Mouse (Mus musculus) neural tube, embryonic 13.5 days (tissue): ENCODE measurements around the gene Sowahb. TPM values are rescaled to one million over a fixed set of nuclear protein-coding genes. Genes with fewer than 3 reads are reported as not detected.

Experiments used
- ATAC-seq: fragments of 200-750 bp; cut with Nextera tagmentation; 2 replicates; pipeline ENCODE4 v1.8.0; 2017; ENCODE audit warnings: low read depth, mild to moderate bottlenecking, moderate TSS enrichment, moderate library complexity
- H3K27ac ChIP-seq: fragments of 300-500 bp; sonication (generic); replicated peaks from 2 replicates; pipeline ENCODE4 v1.5.1; 2015; ENCODE audit warnings: moderate library complexity, mild to moderate bottlenecking, inconsistent platforms
- H3K27me3 ChIP-seq: fragments of 300-500 bp; sonication (generic); 2 replicates; pipeline ENCODE4 v1.6.1; 2015; ENCODE audit warnings: mild to moderate bottlenecking, inconsistent platforms
- H3K36me3 ChIP-seq: fragments of 300-500 bp; sonication (generic); 2 replicates; pipeline ENCODE4 v1.6.1; 2015; ENCODE audit warnings: mild to moderate bottlenecking, inconsistent platforms
- H3K4me1 ChIP-seq: fragments of 300-500 bp; sonication (generic); replicated peaks from 2 replicates; pipeline ENCODE4 v1.6.1; 2015; ENCODE audit warnings: inconsistent platforms
- H3K4me2 ChIP-seq: fragments of 300-500 bp; sonication (generic); 2 replicates; pipeline ENCODE4 v1.6.1; 2015; ENCODE audit warnings: inconsistent platforms, mild to moderate bottlenecking, moderate library complexity
- H3K4me3 ChIP-seq: fragments of 300-500 bp; sonication (generic); 2 replicates; pipeline ENCODE4 v1.5.1; 2015; ENCODE audit warnings: mild to moderate bottlenecking, inconsistent platforms
- H3K9ac ChIP-seq: fragments of 300-500 bp; sonication (generic); 2 replicates; pipeline ENCODE4 v1.6.1; 2015; ENCODE audit warnings: moderate library complexity, mild to moderate bottlenecking, inconsistent platforms
- H3K9me3 ChIP-seq: fragments of 300-500 bp; sonication (generic); 2 replicates; pipeline ENCODE4 v1.6.1; 2016; ENCODE audit warnings: inconsistent platforms
- WGBS: fragments of 180-500 bp; shearing (Covaris S2); methylation state at CpG from one replicate; pipeline ENCODE4 v1.1.7; 2015; 5-methylcytosine and 5-hydroxymethylcytosine counted together
- polyA plus RNA-seq: library from polyadenylated mRNA; unstranded; fragments of >200 nt; fragmentation: Nextera tagmentation; extraction: Ambion mirVana; gene quantifications from 2 replicates; pipeline ENCODE4 v1.2.1, GENCODE M21; 2015

Gene Sowahb
- polyA plus RNA-seq, 1 experiment from 2014 or later = not detected

- peaks cover 16% of the 10 kb centered on the region for H3K27me3 ChIP-seq
- no peak overlapping the region for H3K4me3 ChIP-seq
- H3K36me3 ChIP-seq = no peaks in the 10 kb centered on the region
- no peaks in the 10 kb centered on the region for H3K4me1 ChIP-seq
- WGBS = 55% methylated on average over 8 of the region's 8 CpGs
- ATAC-seq = no peak
- H3K4me2 ChIP-seq = no peak overlapping the region
- H3K9me3 ChIP-seq = no peaks in the 10 kb centered on the region
- H3K9ac ChIP-seq = no peak overlapping the region
- no peak overlapping the region for H3K27ac ChIP-seq
Measured at GRCm38 (mm10) chr5:93053606-93054397, 9.0 kb upstream of the Sowahb start.

GRCm38 (mm10) chr5:93051951-93052350 lies 7.1 kb upstream of the Sowahb start:
- 89% methylated on average over 9 of the region's 9 CpGs for WGBS
- Histone ChIP-seq H3K4me2 (no peak overlapping the region), H3K9ac (no peak overlapping the region), H3K4me3 (no peak overlapping the region), H3K36me3 (no peaks in the 10 kb centered on the region), H3K4me1 (no peaks in the 10 kb centered on the region), H3K9me3 (no peaks in the 10 kb centered on the region), H3K27ac (no peak overlapping the region), H3K27me3 (peaks cover 33% of the 10 kb centered on the region)
- ATAC-seq = no peak

- Histone ChIP-seq H3K4me3 (no peak overlapping the region), H3K9ac (no peak overlapping the region), H3K4me1 (no peaks in the 10 kb centered on the region), H3K27me3 (peaks cover 42% of the 10 kb centered on the region), H3K4me2 (no peak overlapping the region), H3K27ac (no peak overlapping the region), H3K36me3 (no peaks in the 10 kb centered on the region), H3K9me3 (no peaks in the 10 kb centered on the region)
- 42% methylated on average over 5 of the region's 5 CpGs for WGBS
- ATAC-seq = no peak
Measured at GRCm38 (mm10) chr5:93051041-93051440, 6.2 kb upstream of the Sowahb start.

GRCm38 (mm10) chr5:93049971-93050370 lies 5.1 kb upstream of the Sowahb start:
- 86% methylated on average over 1 of the region's 1 CpGs for WGBS
- no peak for ATAC-seq
- H3K27ac ChIP-seq = no peak overlapping the region
- no peak overlapping the region for H3K9ac ChIP-seq
- H3K4me3 ChIP-seq = no peak overlapping the region
- no peaks in the 10 kb centered on the region for H3K36me3 ChIP-seq
- H3K9me3 ChIP-seq = no peaks in the 10 kb centered on the region
- peaks cover 53% of the 10 kb centered on the region for H3K27me3 ChIP-seq
- peaks cover 7% of the 10 kb centered on the region for H3K4me1 ChIP-seq
- no peak overlapping the region for H3K4me2 ChIP-seq

- Histone ChIP-seq H3K36me3 (no peaks in the 10 kb centered on the region), H3K9me3 (no peaks in the 10 kb centered on the region), H3K27ac (no peak overlapping the region), H3K4me1 (peaks cover 21% of the 10 kb centered on the region), H3K27me3 (peaks cover 66% of the 10 kb centered on the region), H3K4me3 (no peak overlapping the region), H3K4me2 (no peak overlapping the region), H3K9ac (no peak overlapping the region)
- no peak for ATAC-seq
- WGBS = 68% methylated on average over 13 of the region's 13 CpGs
Measured at GRCm38 (mm10) chr5:93048481-93049240, 3.8 kb upstream of the Sowahb start.

- peaks cover 89% of the 10 kb centered on the region for H3K27me3 ChIP-seq
Measured at GRCm38 (mm10) chr5:93046306-93046845, 1.6 kb upstream of the Sowahb start.

GRCm38 (mm10) chr5:93045371-93045714 lies 521 bp upstream of the Sowahb start:
- peaks cover 92% of the 10 kb centered on the region for H3K27me3 ChIP-seq

More at GRCm38 (mm10) chr5:93046306-93046845, 1.6 kb upstream of the Sowahb start:
- Histone ChIP-seq H3K4me3 (no peak overlapping the region), H3K4me1 (peaks cover 23% of the 10 kb centered on the region), H3K27ac (no peak overlapping the region), H3K9me3 (no peaks in the 10 kb centered on the region), H3K4me2 (no peak overlapping the region), H3K9ac (no peak overlapping the region), H3K36me3 (no peaks in the 10 kb centered on the region)
- no peak for ATAC-seq
- 25% methylated on average over 5 of the region's 5 CpGs for WGBS

GRCm38 (mm10) chr5:93043688-93044583 lies 886 bp downstream of the Sowahb start:
- Histone ChIP-seq H3K4me3 (peak overlapping the region; percentile 49), H3K4me1 (peaks cover 23% of the 10 kb centered on the region), H3K27me3 (peaks cover 88% of the 10 kb centered on the region), H3K27ac (no peak overlapping the region), H3K9me3 (no peaks in the 10 kb centered on the region), H3K36me3 (no peaks in the 10 kb centered on the region), H3K4me2 (peak overlapping the region; percentile 96), H3K9ac (peak overlapping the region; percentile 62)
- 2% methylated on average over 65 of the region's 69 CpGs for WGBS
- peak; percentile 44; the same call in 1 of the 2 replicates for ATAC-seq

More at GRCm38 (mm10) chr5:93045371-93045714, 521 bp upstream of the Sowahb start:
- Histone ChIP-seq H3K4me3 (peak overlapping the region; percentile 49), H3K27ac (no peak overlapping the region), H3K9me3 (no peaks in the 10 kb centered on the region), H3K36me3 (no peaks in the 10 kb centered on the region), H3K4me2 (peak overlapping the region; percentile 96), H3K4me1 (peaks cover 23% of the 10 kb centered on the region), H3K9ac (peak overlapping the region; percentile 62)
- ATAC-seq = peak; percentile 21; the same call in 1 of the 2 replicates
- WGBS = under 1% methylated on average over 19 of the region's 19 CpGs

GRCm38 (mm10) chr5:93042831-93043687 lies 1.8 kb downstream of the Sowahb start:
- peaks cover 23% of the 10 kb centered on the region for H3K4me1 ChIP-seq
- peak overlapping the region; percentile 96 for H3K4me2 ChIP-seq
- H3K36me3 ChIP-seq = no peaks in the 10 kb centered on the region
- no peaks in the 10 kb centered on the region for H3K9me3 ChIP-seq
- H3K27ac ChIP-seq = no peak overlapping the region
- 44% methylated on average over 18 of the region's 18 CpGs for WGBS
- ATAC-seq = no peak
- peaks cover 80% of the 10 kb centered on the region for H3K27me3 ChIP-seq
- H3K4me3 ChIP-seq = peak overlapping the region; percentile 49
- no peak overlapping the region for H3K9ac ChIP-seq

GRCm38 (mm10) chr5:93042031-93042430 lies 2.8 kb downstream of the Sowahb start:
- Histone ChIP-seq H3K27me3 (peaks cover 70% of the 10 kb centered on the region), H3K4me2 (no peak overlapping the region), H3K9ac (no peak overlapping the region), H3K4me3 (no peak overlapping the region), H3K27ac (no peak overlapping the region), H3K4me1 (peaks cover 29% of the 10 kb centered on the region), H3K9me3 (no peaks in the 10 kb centered on the region), H3K36me3 (no peaks in the 10 kb centered on the region)
- no peak for ATAC-seq
- 68% methylated on average over 4 of the region's 4 CpGs for WGBS

- no peaks in the 10 kb centered on the region for H3K9me3 ChIP-seq
- 69% methylated on average over 3 of the region's 3 CpGs for WGBS
Measured at GRCm38 (mm10) chr5:93041276-93041675, 3.5 kb downstream of the Sowahb start.

More at GRCm38 (mm10) chr5:93041276-93041675, 3.5 kb downstream of the Sowahb start:
- Histone ChIP-seq H3K36me3 (no peaks in the 10 kb centered on the region), H3K4me2 (no peak overlapping the region), H3K4me1 (peaks cover 29% of the 10 kb centered on the region), H3K9ac (no peak overlapping the region), H3K27me3 (peaks cover 62% of the 10 kb centered on the region), H3K4me3 (no peak overlapping the region), H3K27ac (no peak overlapping the region)
- ATAC-seq = no peak
